7 mouse cellular contexts compared by ENCODE assay signal in the genomic region with DNA sequence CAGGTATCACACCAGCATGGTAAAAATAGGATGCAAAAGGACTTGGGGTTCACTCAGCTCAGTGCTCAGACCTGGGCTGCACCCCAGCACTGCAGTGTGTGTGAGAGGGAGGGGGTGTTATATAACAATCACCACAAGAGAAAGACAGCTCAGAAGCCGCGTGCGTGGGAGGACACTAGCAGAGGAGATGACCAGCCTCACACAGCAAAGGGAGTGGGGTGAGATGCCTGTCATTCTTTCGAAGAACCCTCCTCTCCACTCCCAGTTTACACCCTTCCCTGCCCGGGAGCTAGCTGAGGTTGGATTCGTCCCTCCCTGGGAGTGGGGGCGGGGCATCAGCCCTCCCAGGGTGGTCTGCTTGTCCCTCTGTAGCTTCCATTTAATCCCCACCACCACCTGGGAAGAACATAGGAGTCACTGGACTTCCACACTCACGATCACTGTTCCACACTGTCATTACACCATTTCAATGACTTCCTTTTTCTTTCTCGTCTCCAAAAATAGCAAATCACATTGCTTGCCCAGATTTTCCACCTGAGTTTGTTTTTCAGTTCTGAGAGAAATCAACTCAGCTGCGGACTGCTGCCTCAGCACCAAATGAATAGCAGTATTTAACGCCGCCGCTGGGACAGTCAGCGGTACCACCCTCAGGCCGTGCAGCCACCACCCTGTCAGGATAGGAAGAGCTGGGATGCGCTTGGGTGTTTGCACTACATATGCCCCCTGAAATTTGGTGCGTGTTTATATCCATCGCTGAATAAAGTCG. TPM values are rescaled to one million over a fixed set of nuclear protein-coding genes. Genes with fewer than 3 reads are reported as not detected.
A peak's percentile ranks its signal among the peaks of the same experiment; 100 is the strongest.
DNase-seq lines count a peak whose midpoint lies in the region; ATAC-seq lines count a peak whose summit lies in the region.

No protein-coding gene starts in this region.

- no peaks in the 10 kb centered on the region for H3K27me3 ChIP-seq in intestine, embryonic 14.5 days (replicated peaks; ENCODE audit: control insufficient read depth, insufficient read depth, low read length)

- peak overlapping the region; percentile 43 for H3K4me2 ChIP-seq in intestine, embryonic 14.5 days (ENCODE audit: low read length)

- no peaks in the 10 kb centered on the region for H3K9me3 ChIP-seq in intestine, embryonic 14.5 days (ENCODE audit: control insufficient read depth, low read length)

- H3K9ac ChIP-seq in intestine, embryonic 14.5 days (ENCODE audit: low read length), result no peak overlapping the region

- WGBS in intestine, embryonic 14.5 days, result 5% methylated on average over 19 of the region's 19 CpGs

- H3K4me1 ChIP-seq in intestine, embryonic 14.5 days (replicated peaks; ENCODE audit: control insufficient read depth, insufficient read depth, low read length), result no peaks in the 10 kb centered on the region; the same call in 1 of the 2 replicates

- no peaks in the 10 kb centered on the region for H3K36me3 ChIP-seq in intestine, embryonic 14.5 days (ENCODE audit: control insufficient read depth, insufficient read depth, low read length)

- no peak overlapping the region for H3K27ac ChIP-seq in intestine, embryonic 14.5 days (ENCODE audit: low read depth)

- peak; percentile 61 for ATAC-seq in activated CD4-positive, CD25-positive, alpha-beta regulatory T cell, adult 4 months
- peak; percentile 36; the same call in 1 of the 2 replicates for ATAC-seq in intestine, embryonic 14.5 days (replicated peaks; ENCODE audit: low FRiP score, low TSS enrichment, low read depth)

- H3K4me3 ChIP-seq in intestine, embryonic 14.5 days (ENCODE audit: low read depth, low read length), result peak overlapping the region; percentile 8

- peak; percentile 86 to 88 for DNase-seq in cerebellum, postnatal 25 days
- peak; percentile 31 for DNase-seq in gastrocnemius, postnatal 14 days
- DNase-seq in intestine, embryonic 14.5 days (ENCODE audit: low spot score), result no peak
- peak; percentile 87 to 90 for DNase-seq in left cerebral cortex, adult 9 months (ENCODE audit: low spot score in 2 of 2)
- DNase-seq in lung, postnatal 4 days, result peak; percentile 15 to 32
- peak; percentile 73 for DNase-seq in right cerebral cortex, postnatal 14 days

- intact Hi-C loops in gastrocnemius, postnatal 14 days (cut with DNase I; ENCODE audit: low total_unique reads), result no loop called here

RNA-seq across cellular contexts. Expression of gene Aak1, which starts 26.8 kb away (rescaled TPM):
- 10 to 100 TPM; 20.8 to 23.4 TPM for polyA plus RNA-seq in activated CD4-positive, CD25-positive, alpha-beta regulatory T cell, adult 4 months (2017; shearing (Covaris generic))
- total RNA-seq in gastrocnemius, postnatal 14 days (2021), result 10 to 100 TPM; 27.8 to 30.8 TPM
- 14.0 and 14.7 TPM in 2 replicates for polyA plus RNA-seq in intestine, embryonic 14.5 days (2014; fragmentation: Nextera tagmentation; extraction: Ambion mirVana)

RNA-seq across cellular contexts. Expression of gene Anxa4, which starts 29.1 kb away (rescaled TPM):
- polyA plus RNA-seq in activated CD4-positive, CD25-positive, alpha-beta regulatory T cell, adult 4 months (2017; shearing (Covaris generic)), result 10 to 100 TPM; 25.2 to 29.7 TPM
- 10 to 100 TPM; 20.4 to 23.1 TPM for total RNA-seq in gastrocnemius, postnatal 14 days (2021)
- 166 and 167 TPM in 2 replicates for polyA plus RNA-seq in intestine, embryonic 14.5 days (2014; fragmentation: Nextera tagmentation; extraction: Ambion mirVana)
